Mouse (Mus musculus): Measurements from ENCODE around the gene Prkca. TPM values are rescaled to one million over a fixed set of nuclear protein-coding genes. Genes with fewer than 3 reads are reported as not detected.

The Prkca gene
- polyA plus RNA-seq, 1 experiment: 42.3 TPM

- no peak overlapping the region for H3K27ac ChIP-seq (ENCODE audit: insufficient read depth, low read length)
- TF ChIP-seq CTCF (IDR thresholded peaks at IDR 0.05; ENCODE audit: extremely low read depth, insufficient read depth, low read length): no peak
- TF ChIP-seq POLR2A (IDR thresholded peaks at IDR 0.05; ENCODE audit: extremely low read depth, insufficient read depth, low read length): no peak
- no peaks in the 10 kb centered on the region for H3K4me1 ChIP-seq (ENCODE audit: control insufficient read depth, insufficient read depth, low read length)
- H3K4me3 ChIP-seq (ENCODE audit: insufficient read depth, low read length): no peak overlapping the region
Measured at GRCm38 (mm10) chr11:108289192-108289591, 54.5 kb downstream of the Prkca start.

GRCm38 (mm10) chr11:108287321-108287720 is 56.4 kb downstream of the Prkca start:
- TF ChIP-seq CTCF (IDR thresholded peaks at IDR 0.05; ENCODE audit: extremely low read depth, insufficient read depth, low read length) (no peak), POLR2A (IDR thresholded peaks at IDR 0.05; ENCODE audit: extremely low read depth, insufficient read depth, low read length) (no peak)
- Histone ChIP-seq H3K4me3 (ENCODE audit: insufficient read depth, low read length) (no peak overlapping the region), H3K4me1 (ENCODE audit: control insufficient read depth, insufficient read depth, low read length) (no peaks in the 10 kb centered on the region), H3K27ac (ENCODE audit: insufficient read depth, low read length) (no peak overlapping the region)

GRCm38 (mm10) chr11:108285046-108285445 is 58.7 kb downstream of the Prkca start:
- Histone ChIP-seq H3K27ac (ENCODE audit: insufficient read depth, low read length) (no peak overlapping the region), H3K4me3 (ENCODE audit: insufficient read depth, low read length) (no peak overlapping the region), H3K4me1 (ENCODE audit: control insufficient read depth, insufficient read depth, low read length) (no peaks in the 10 kb centered on the region)
- TF ChIP-seq CTCF (IDR thresholded peaks at IDR 0.05; ENCODE audit: extremely low read depth, insufficient read depth, low read length): no peak
- no peak for TF ChIP-seq POLR2A (IDR thresholded peaks at IDR 0.05; ENCODE audit: extremely low read depth, insufficient read depth, low read length)

GRCm38 (mm10) chr11:108282850-108283459 is 60.8 kb downstream of the Prkca start:
- H3K4me1 ChIP-seq (ENCODE audit: control insufficient read depth, insufficient read depth, low read length): no peaks in the 10 kb centered on the region
- H3K27ac ChIP-seq (ENCODE audit: insufficient read depth, low read length): no peak overlapping the region
- no peak for TF ChIP-seq CTCF (IDR thresholded peaks at IDR 0.05; ENCODE audit: extremely low read depth, insufficient read depth, low read length)
- no peak for TF ChIP-seq POLR2A (IDR thresholded peaks at IDR 0.05; ENCODE audit: extremely low read depth, insufficient read depth, low read length)
- H3K4me3 ChIP-seq (ENCODE audit: insufficient read depth, low read length): no peak overlapping the region

GRCm38 (mm10) chr11:108279748-108280373 is 63.9 kb downstream of the Prkca start:
- Histone ChIP-seq H3K4me3 (ENCODE audit: insufficient read depth, low read length) (no peak overlapping the region), H3K4me1 (ENCODE audit: control insufficient read depth, insufficient read depth, low read length) (no peaks in the 10 kb centered on the region)
- TF ChIP-seq POLR2A (IDR thresholded peaks at IDR 0.05; ENCODE audit: extremely low read depth, insufficient read depth, low read length) (no peak), CTCF (IDR thresholded peaks at IDR 0.05; ENCODE audit: extremely low read depth, insufficient read depth, low read length) (no peak)

GRCm38 (mm10) chr11:108277096-108277495 is 66.6 kb downstream of the Prkca start:
- Histone ChIP-seq H3K4me1 (ENCODE audit: control insufficient read depth, insufficient read depth, low read length) (peaks cover 10% of the 10 kb centered on the region), H3K4me3 (ENCODE audit: insufficient read depth, low read length) (no peak overlapping the region), H3K27ac (ENCODE audit: insufficient read depth, low read length) (no peak overlapping the region)
- TF ChIP-seq CTCF (IDR thresholded peaks at IDR 0.05; ENCODE audit: extremely low read depth, insufficient read depth, low read length): no peak
- TF ChIP-seq POLR2A (IDR thresholded peaks at IDR 0.05; ENCODE audit: extremely low read depth, insufficient read depth, low read length): no peak

More at GRCm38 (mm10) chr11:108279748-108280373, 63.9 kb downstream of the Prkca start:
- H3K27ac ChIP-seq (ENCODE audit: insufficient read depth, low read length): no peak overlapping the region

GRCm38 (mm10) chr11:108276148-108276547 is 67.6 kb downstream of the Prkca start:
- Histone ChIP-seq H3K4me1 (ENCODE audit: control insufficient read depth, insufficient read depth, low read length) (peaks cover 12% of the 10 kb centered on the region), H3K27ac (ENCODE audit: insufficient read depth, low read length) (no peak overlapping the region), H3K4me3 (ENCODE audit: insufficient read depth, low read length) (no peak overlapping the region)
- no peak for TF ChIP-seq POLR2A (IDR thresholded peaks at IDR 0.05; ENCODE audit: extremely low read depth, insufficient read depth, low read length)
- no peak for TF ChIP-seq CTCF (IDR thresholded peaks at IDR 0.05; ENCODE audit: extremely low read depth, insufficient read depth, low read length)

- TF ChIP-seq CTCF (IDR thresholded peaks at IDR 0.05; ENCODE audit: extremely low read depth, insufficient read depth, low read length) (no peak), POLR2A (IDR thresholded peaks at IDR 0.05; ENCODE audit: extremely low read depth, insufficient read depth, low read length) (no peak)
- Histone ChIP-seq H3K4me1 (ENCODE audit: control insufficient read depth, insufficient read depth, low read length) (peaks cover 12% of the 10 kb centered on the region), H3K27ac (ENCODE audit: insufficient read depth, low read length) (no peak overlapping the region), H3K4me3 (ENCODE audit: insufficient read depth, low read length) (no peak overlapping the region)
Measured at GRCm38 (mm10) chr11:108274046-108274445, 69.7 kb downstream of the Prkca start.

GRCm38 (mm10) chr11:108273415-108273965 is 70.2 kb downstream of the Prkca start:
- TF ChIP-seq CTCF (IDR thresholded peaks at IDR 0.05; ENCODE audit: extremely low read depth, insufficient read depth, low read length) (no peak), POLR2A (IDR thresholded peaks at IDR 0.05; ENCODE audit: extremely low read depth, insufficient read depth, low read length) (no peak)
- peaks cover 12% of the 10 kb centered on the region for H3K4me1 ChIP-seq (ENCODE audit: control insufficient read depth, insufficient read depth, low read length)
- peak overlapping the region; percentile 53; the same call in 1 of the 2 replicates for H3K27ac ChIP-seq (ENCODE audit: insufficient read depth, low read length)
- no peak overlapping the region for H3K4me3 ChIP-seq (ENCODE audit: insufficient read depth, low read length)
